Mouse (Mus musculus) right cerebral cortex, postnatal 4 days (tissue): ENCODE data around the gene Ccdc187.

Experiments
- DNase-seq: peaks from one replicate; pipeline ENCODE4 v3.0.0-alpha.2; 2022

Ccdc187 gene

DNA sequence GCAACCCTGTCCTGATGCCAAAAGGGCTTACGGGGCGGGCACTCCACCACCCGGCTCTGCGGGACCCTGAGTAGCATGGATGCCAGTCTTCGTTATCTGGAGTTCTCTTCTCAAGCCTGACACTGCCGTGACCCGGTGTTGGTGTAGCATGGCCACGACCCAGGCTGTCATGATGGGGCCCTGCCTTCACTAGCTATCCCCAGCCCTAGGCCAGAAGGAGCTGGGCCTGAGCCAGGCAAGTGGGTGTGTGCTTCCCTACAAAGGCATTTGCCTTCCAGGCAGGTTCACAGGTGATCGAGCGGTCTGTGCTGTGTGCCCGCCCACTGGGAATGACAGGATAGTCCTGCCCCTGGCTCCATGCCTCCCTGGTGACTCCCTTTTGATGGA is 21.6 kb upstream of the Ccdc187 start:
- DNase-seq: peak; percentile 55

DNA sequence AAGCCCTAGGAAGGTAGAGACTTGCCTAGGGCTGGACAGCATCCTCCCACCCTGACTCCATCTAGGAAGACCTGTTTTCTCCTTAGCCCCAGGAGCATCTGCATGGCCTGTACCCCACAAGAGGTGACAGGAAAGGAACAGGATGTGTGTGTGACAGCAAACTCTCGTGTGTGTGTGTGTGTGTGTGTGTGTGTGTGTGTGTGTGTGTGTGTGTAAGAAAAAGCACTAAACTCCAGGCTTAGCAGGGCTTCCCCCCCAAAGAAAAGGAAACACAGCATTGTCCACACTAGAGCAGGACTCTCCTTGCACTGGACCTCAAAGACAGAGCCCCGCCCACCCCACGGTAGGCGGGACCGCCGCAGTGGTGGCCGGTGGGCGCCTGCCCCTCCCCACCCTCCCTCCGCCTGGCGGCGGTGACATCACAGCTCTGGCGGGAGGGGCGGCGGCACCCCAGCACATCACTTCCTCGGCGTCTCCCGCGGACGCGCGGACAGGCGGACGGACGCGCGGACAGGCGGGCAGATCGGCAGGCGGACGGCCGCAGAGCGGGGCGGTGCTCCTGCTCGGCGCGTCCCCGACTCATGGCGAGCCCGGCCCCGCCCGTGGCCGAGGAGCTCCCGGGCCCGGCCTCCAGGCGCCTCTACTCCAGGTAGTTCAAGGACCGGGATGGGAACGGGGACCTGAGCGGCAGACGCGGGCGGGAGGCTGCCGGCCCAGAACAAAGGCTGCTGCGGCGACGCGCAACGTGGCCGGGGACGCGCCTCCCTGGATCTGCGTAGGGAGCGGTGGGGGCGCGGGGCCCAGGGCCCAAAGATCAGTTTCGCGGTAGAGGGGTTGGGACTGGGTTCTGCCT is 20.9 kb upstream of the Ccdc187 start, which contains the start of gene Gpsm1:
Gene Gpsm1, plus strand, starts transcription at position 444 of the 853 bp plus-strand sequence.
- DNase-seq: peak; percentile 83

DNA sequence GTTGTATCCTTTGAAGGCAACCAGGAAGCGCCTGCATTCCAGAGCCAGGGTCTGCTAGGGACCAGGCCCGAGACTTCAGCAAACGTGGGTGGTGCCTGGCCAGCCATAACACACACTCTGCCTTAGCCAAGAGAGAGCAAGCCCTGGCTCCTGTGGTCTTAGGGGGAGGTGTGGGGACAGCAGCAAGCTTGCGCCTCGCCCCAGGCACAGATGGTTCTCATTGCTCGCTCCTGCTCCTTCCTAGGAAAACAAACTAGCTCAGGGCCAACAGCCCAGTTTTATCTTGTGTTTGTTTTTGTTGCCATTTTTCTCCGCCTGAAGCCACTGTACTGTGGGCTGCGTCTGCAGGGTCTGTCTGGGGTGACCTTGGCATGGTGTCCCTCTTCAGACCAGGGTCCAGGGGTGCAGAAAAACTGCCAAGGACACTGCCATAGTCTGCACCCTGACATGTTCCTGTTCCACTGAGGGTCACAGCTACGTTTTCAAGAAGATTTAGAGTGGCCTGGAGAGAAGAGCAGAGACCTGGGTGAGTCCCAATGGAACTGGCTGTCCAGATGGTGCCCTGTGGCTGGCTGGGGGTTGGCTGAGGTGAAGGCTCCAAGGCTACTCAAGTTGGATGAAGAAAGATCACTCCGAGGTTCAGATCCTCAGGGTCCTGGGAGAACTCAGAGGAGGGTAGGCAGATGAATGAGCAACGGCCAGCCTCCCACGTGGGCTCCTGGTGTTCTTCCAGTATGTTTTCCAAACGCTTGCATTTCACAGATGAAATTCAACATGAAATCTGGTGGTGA is 20.1 kb upstream of the Ccdc187 start:
- DNase-seq: no peak

DNA sequence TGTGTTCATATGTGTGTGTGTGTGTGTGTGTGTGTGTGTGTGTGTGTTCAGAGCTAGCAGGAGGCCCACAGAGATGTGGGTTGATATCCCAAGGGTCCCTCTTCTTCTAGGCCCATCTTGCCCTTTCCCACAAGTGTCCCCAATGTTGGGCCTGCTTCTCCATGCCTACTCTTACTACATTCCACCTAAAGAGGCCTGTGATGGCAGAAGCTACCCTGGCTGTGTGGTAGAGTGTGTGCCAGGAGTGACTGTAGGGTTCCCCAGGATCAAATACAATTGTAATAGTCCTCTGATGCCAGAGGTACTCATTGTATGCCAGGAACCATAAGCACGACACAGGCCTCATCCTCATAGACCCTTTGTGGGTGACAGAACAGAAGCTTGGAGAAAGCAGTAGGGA is 19.0 kb upstream of the Ccdc187 start:
- DNase-seq: no peak

DNA sequence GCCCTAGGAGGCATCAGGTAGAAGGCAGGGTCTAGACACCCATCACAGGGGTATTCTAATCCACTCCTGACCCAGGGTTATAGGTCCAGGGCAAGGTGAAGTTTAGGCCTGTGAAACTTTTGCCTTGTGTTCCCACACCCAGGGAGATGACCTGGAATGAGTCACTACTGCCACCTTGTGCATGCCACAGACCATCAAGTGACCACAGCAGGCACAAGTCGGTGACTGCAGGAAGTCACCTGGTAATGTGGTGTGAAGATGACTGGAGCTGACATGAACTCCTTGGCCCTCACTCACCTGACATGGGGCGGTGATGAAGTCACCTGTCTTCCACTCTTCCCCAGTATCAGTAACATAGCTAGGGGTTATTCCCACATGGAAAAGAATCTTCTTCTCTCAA is 18.5 kb upstream of the Ccdc187 start:
- DNase-seq: no peak

DNA sequence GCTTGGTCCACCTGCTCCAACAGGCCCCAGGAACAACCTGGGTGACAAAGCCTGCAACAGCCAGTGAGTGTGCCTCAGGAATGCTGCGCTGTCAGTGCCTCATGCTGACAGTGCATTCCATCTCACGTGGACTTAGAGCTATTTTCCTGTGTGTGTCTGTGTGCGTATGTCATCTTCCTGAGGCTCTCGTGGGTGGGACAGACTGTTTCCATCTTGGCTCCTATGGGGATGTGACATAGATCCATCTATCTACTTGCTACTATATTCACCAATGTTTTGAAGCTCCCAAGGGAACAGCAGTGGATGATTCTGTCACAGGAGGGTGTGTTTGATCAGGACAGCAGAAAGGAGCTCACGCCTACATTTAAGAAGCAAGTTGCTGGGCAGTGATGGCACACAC is 17.6 kb upstream of the Ccdc187 start:
- DNase-seq: no peak

DNA sequence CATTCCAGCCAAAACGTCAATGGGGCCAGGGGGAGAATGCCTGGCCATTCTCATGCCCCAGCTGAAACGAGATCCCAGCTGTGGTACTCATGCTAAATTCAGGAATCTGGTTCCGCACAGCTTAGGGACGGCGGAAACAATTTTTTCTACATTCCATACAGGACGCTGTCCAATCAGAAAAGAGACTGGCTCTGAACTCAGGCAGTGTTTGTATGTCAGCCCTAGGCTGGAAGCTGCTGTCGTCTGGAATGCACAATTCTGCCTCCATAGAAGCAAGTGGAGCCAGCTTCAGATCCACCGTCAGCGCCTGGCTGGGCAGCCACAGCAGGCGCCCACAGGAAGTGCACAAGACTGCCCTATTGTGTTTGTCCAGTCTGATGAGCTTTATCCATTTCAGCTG is 15.4 kb upstream of the Ccdc187 start:
- DNase-seq: no peak

DNA sequence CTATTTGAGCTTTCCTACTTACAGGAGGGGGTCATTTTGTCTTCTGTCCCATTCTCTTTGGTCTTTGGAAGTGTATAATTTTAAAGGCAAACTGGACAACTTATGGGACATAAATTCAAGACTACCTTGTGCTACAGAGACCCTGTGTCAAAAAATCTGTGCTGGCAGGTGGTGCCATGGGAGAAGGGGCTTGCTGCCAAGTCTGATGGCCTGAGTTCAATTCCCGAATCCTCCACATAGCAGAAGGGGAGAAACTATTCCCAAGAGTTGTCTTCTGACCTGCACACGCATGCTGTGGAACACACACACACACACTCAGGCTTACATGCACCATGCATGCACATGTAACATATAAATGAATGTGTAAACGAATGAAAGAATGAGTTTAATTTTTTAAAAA is 12.3 kb upstream of the Ccdc187 start:
- no peak for DNase-seq

DNA sequence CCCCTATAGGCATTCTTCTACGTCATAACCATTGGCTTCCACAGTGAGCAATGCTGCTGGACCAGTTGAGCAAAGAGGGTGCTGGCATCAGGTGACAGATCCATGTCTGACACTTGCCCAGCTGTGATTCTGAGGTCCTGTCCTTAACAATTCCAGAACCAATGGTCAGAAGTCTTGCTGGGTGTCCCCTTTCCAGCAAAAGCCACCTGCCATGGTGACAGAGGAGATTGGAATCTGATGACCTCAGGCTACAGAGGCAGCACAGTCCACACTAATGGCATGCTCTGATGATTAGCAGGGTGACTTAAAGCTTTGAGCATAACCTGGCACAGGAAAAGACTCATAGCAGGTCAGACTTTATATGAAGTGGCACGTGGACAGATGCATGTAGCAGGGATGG is 11.2 kb upstream of the Ccdc187 start:
- DNase-seq: no peak

DNA sequence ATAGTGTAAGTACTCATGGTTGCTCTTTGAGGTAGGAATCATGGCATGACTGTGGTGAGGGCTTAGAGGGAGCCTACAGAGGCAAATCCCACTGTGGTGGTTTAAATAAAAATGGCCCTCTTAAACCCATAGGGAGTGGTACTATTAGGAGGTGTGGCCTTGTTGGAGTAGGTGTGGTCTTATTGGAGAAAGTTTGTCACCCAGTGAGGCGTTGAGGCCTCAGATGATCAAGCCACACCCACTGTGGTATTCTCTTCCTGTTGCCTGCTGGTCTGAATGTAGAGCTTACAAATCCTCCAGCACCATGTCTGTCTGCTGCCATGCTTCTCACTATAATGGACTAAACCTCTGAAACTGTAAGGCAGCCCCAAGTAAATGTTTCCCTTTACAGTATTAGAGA is 10.4 kb upstream of the Ccdc187 start:
- DNase-seq: no peak

DNA sequence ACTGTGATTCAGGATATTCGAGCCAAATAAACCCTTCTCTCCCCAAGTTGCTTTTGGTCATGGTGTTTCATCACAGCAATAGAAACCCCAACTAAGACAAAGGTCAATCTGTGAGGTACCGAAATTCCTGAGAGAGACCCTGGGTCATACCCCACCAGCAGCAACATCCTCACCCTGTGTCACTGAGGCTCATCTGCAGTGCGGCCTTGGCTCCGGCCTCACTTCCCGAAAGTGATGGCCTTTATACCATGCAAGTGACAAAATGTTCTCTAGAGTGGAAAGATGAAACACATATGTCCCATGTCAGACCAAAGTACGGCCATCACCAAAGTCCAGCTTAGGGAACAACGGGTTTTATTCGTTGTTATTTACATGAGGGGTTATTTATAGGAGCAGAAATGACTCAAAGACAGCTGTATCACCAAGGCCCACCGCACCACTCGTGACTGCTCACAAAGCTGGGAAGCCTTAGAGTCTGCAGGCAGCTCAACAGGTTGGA is 7.7 kb upstream of the Ccdc187 start:
- no peak for DNase-seq

DNA sequence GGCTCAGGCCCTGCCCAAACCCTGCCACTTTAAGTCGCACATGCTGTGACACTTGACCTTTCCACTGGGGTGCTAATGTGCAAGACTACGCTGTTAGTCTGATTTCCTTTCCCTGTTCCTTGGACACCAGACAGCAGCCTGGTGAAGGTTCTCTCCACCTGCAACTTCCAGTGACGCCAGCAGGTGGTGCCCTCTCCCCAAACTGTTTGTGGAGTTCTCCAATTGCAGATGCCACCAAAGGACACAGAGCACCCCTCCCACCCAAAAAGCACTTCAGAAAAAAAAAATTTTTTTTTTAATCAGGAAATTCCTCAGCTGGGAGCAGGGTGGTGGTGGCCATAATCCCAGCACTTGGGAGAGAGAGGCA is 6.4 kb upstream of the Ccdc187 start:
- DNase-seq: peak; percentile 91

DNA sequence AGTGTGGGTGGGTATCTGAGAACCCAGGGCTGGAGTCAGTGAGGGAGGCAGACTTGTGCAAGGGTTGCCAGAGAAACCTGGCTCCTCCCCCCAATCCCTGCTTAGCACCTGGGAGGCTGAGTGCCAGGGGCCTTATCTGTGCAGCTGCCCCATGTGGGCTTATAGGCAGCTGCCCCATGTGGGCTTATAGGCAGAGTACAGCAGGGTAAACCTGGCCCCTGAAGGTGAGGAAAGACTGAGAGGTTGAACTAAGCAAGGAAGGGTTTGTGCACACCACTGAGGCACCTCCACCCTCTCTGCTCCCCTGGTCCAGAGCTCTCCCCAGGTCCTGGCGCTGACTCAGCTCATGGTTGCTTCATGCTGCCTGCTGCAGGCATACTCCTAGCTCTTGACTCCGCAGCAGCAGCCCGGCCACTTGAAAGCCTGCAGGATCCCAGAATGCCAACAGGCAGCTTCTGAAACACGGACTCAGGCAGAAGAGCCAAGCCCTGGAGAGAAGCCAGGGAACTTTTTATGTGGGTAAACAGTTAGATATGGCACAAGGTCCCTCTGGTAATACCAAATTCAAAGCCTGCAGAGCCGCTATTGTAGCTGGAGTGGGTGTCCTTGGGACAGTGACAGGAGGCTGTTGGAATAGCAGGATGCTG is 5.9 kb upstream of the Ccdc187 start:
- no peak for DNase-seq

DNA sequence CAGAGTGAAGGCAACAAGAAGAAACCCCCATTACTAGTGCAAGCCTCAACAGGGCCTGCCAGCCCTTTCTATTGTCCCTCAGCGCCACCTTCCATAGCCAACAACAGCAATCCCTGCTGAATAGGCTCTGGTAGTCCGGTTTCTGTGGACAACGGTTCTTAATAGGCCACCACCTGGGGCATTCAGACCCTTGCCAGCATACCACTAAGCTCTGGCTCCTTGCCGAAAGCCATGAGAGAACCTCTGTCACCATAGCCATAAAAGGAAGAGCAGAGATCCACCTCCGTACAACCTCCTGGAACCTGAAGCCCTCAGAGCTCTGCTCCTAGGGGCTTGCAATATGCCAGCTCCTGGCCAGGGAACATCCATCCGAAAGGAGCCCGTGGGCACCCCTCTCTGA is 5.0 kb upstream of the Ccdc187 start:
- DNase-seq: no peak

DNA sequence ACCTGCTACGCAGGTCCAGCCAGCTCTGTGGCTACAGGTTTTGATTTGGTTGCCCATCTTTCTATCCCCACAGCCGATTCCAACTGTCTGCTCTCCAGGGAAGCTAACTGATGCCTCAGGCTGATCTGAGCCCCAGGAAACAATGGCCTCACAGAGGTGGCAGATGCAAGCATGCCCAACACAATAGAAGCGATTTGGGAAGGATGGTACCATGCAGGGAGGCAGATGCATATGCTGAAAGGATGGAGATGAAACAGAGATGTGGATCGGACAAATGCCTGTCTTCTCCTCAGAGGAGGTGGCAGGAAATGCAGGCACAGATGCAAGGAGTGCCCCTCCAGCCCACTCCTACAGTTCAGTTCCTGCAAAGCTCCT is 4.5 kb upstream of the Ccdc187 start:
- DNase-seq: no peak

DNA sequence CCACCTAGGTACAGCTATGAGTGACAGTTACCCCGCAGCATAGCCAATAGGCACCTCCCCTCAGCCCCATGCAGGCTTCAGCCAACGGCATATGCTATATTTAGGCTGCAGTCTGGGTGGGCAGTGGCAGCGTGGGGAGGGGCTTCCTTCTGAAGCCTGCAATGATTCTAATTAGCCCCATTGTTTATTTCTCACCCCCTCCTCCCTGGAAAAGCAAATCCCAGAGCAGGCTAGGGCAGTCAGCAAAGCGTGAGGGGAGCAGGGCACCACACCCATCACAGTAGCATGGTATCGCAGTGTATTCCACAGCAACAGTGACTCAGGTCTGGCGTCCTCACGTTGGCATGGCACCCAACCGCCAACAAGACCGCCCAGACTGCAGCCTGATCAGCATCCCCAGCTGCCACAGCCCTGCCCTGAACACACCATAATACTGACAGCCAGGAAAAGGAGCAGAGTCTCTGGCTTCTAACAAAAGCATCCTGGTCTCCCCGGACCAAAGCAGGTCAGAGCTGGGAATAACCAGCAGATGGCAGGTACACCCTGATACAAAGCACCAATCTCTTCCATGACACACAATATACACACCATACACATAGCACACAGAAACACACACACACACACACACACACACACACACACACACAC is 4.0 kb upstream of the Ccdc187 start:
- peak; percentile 67 for DNase-seq

DNA sequence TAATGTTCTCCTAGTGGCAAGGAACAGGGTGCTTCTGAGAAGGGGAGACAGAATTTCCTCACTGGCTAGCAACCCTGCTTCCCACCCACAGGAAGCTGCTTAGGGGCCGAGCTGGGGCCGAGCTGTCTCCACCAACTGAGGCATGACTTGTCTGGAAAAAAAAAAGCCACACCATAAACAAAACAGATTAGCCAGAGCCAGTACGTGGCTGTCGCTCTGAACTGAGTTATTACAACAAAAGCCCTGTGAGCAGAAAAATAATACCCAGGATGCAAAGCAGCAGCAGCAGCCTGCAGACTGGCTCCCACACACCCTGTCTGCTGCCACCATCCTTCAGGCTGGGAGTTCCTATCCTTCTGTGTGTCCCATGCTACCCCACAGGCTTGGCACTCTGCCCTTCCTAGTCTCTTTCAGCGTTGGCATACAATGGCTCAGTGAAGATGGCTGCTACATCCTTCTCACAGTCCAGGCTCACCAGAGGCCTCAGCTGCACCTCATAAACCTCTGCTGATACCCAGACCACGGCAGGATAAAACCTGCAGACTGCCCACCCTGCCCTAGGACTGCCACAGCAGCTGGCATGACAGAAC is 2.3 kb upstream of the Ccdc187 start:
- no peak for DNase-seq

DNA sequence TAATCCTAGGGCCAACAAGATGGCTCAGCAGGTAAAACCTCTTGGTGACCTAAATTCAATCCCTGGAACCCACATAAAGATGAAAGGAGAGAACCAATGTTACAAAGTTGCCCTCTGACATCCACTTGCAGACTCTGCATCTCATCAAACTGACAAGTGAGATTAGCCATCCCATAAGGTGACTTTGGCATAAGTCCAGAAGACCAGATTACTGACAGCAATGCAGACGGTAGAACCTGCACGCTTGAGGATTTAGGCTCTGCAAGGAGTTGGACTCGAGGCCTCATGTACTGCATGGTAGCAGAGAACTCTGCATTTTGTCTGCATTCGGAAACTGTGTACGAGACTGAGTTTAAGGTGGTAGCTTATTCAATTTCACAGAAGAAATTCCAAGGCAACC is 4.2 kb downstream of the Ccdc187 start:
- DNase-seq: no peak

DNA sequence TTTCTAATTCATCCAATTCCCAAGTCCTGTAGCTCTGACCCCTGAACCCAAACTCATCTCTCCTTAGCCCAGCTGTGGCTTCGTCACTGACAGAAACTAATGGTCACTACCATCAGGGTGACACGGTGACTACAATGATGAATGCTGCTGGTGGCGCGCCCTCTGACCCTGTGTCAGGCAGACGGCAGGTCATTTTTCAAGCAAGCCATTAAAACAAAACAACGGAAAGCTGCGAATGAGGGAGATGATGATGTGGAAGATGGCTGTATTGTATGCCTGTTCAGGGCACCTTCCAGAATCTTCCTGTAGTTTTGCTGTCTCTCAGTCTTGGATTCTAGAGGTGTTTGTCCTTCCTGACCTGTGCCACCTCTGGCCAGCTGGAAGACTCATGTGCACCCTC is 8.0 kb downstream of the Ccdc187 start:
- no peak for DNase-seq

DNA sequence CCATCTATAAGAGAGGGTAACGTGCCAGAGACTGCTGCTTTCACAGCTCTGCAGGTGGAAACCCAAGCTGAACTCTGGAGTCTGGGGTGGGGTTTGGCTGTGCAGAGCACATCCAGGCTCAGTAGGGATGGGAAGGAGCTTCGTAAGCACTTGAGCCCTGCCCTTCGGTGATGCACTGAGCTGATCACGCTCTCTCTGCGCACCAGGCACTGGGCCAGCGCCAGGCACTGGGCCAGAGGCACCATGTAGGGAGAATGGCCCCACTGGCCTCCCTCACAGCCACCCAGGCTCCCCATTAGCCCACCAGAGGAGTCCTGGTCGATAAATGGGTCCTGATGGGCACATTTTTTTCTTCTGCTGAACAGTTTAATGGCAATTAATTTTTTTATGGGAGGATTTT is 8.6 kb downstream of the Ccdc187 start:
- DNase-seq: peak; percentile 36

DNA sequence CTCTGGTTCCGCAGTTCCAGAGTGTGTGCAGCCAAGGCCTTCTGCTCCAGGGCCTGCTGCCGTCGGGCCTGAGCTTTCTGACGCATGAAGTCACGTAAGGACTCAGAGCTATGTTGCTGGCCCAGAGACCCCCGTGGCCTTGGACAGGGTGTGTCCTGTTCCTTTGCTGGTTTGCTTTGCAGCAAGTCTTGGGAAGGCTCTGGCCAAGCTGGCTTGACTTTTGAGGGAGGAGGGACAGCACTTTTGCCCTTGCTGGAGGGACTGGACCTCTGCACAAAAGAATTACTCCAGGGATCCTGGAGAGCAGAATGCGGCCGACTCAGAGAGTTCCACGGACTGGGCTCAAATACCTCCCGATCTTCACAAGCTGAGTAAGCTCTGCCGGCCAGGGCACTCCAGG is 13.8 kb downstream of the Ccdc187 start:
- no peak for DNase-seq

DNA sequence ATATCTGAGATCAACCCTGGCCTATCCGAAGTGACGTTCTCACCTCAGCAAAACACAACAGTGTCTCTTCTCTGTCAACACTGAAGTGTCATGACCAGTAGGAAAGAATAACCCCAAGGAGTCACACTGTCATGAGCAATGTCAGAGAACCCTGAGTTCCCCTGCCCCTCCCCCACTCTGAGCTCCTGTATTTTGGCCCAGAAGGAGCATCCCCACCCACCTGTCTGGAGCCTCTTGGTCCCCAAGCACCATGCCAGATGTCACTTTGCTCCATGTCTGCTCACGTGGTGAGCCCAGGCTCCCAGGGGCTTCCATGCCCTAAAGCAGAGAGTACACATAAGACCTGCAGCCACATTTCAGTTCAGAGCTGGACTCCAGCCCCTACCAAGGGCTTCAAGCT is 14.6 kb downstream of the Ccdc187 start:
- DNase-seq: no peak

DNA sequence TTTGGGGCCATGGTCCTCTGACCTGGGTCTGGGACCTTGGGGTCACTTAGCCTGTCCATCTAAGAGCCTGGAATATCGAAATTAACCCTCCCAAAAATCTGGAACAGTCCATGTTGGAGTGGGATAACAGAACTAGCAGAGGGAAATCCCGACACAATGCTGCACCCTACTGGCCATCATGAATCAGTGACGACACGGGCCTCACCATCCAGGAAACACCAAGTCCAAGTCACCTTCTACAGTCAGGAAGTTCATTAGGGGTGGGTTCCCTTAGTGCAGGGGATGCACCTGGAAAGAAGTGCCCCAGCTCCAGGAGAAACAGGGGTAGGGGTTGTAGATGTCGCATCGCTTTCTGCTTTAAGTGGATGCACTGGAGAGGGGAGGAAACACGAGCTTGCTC is 20.7 kb downstream of the Ccdc187 start:
- DNase-seq: peak; percentile 64
